Mouse (Mus musculus) kidney, embryonic 14.5 days (tissue): ENCODE data around the gene Gm11985. TPM values are rescaled to one million over a fixed set of nuclear protein-coding genes. Genes with fewer than 3 reads are reported as not detected.
A peak's percentile ranks its signal among the peaks of the same experiment; 100 is the strongest.
"Not testable (repeated sequence)": the region's sequence is repeated elsewhere in the genome, so short reads cannot be mapped to it uniquely, and the experiment has no call there.

Experiments used
- ATAC-seq: fragments of 200-750 bp; cut with Nextera tagmentation; 2 replicates; pipeline ENCODE4 v1.8.0; 2017; ENCODE audit warnings: moderate number of reproducible peaks, mild to moderate bottlenecking, moderate TSS enrichment, moderate library complexity; ENCODE audit not compliant: low FRiP score, low TSS enrichment
- H3K27ac ChIP-seq: fragments of 300-500 bp; sonication (generic); 2 replicates; pipeline ENCODE4 v1.5.1; 2014; ENCODE audit warnings: low read depth, mild to moderate bottlenecking, low read length, moderate library complexity, mixed read lengths
- H3K27me3 ChIP-seq: fragments of 300-500 bp; sonication (generic); 2 replicates; pipeline ENCODE4 v1.6.1; 2014; ENCODE audit warnings: mild to moderate bottlenecking, low read length; ENCODE audit not compliant: control insufficient read depth, insufficient read depth
- H3K36me3 ChIP-seq: fragments of 300-500 bp; sonication (generic); 2 replicates; pipeline ENCODE4 v1.6.1; 2014; ENCODE audit warnings: low read length, mixed read lengths; ENCODE audit not compliant: control insufficient read depth, insufficient read depth
- H3K4me1 ChIP-seq: fragments of 300-500 bp; sonication (generic); 2 replicates; pipeline ENCODE4 v1.6.1; 2014; ENCODE audit warnings: low read length, mixed read lengths; ENCODE audit not compliant: control insufficient read depth, insufficient read depth
- H3K4me2 ChIP-seq: fragments of 300-500 bp; sonication (generic); replicated peaks from 2 replicates; pipeline ENCODE4 v1.6.1; 2014; ENCODE audit warnings: low read depth, mild to moderate bottlenecking, low read length
- H3K4me3 ChIP-seq: fragments of 300-500 bp; sonication (generic); 2 replicates; pipeline ENCODE4 v1.5.1; 2014; ENCODE audit warnings: mild to moderate bottlenecking, low read length
- H3K9ac ChIP-seq: fragments of 300-500 bp; sonication (generic); 2 replicates; pipeline ENCODE4 v1.6.1; 2014; ENCODE audit warnings: low read depth, mild to moderate bottlenecking, low read length, moderate library complexity
- H3K9me3 ChIP-seq: fragments of 300-500 bp; sonication (generic); 2 replicates; pipeline ENCODE4 v1.6.1; 2016; ENCODE audit warnings: low read length; ENCODE audit not compliant: control insufficient read depth
- WGBS: fragments of 180-500 bp; shearing (Covaris S2); extraction: QIAGEN DNeasy Blood & Tissue Kit; methylation state at CpG from one replicate; pipeline ENCODE4 v1.1.7; 2014; 5-methylcytosine and 5-hydroxymethylcytosine counted together
- polyA plus RNA-seq: library from polyadenylated mRNA; unstranded; fragments of >200 nt; fragmentation: Nextera tagmentation; extraction: Ambion mirVana; gene quantifications from 2 replicates; pipeline ENCODE4 v1.2.1, GENCODE M21; 2014

Gm11985 gene
- polyA plus RNA-seq, 1 experiment from 2014 or later = not detected

DNA sequence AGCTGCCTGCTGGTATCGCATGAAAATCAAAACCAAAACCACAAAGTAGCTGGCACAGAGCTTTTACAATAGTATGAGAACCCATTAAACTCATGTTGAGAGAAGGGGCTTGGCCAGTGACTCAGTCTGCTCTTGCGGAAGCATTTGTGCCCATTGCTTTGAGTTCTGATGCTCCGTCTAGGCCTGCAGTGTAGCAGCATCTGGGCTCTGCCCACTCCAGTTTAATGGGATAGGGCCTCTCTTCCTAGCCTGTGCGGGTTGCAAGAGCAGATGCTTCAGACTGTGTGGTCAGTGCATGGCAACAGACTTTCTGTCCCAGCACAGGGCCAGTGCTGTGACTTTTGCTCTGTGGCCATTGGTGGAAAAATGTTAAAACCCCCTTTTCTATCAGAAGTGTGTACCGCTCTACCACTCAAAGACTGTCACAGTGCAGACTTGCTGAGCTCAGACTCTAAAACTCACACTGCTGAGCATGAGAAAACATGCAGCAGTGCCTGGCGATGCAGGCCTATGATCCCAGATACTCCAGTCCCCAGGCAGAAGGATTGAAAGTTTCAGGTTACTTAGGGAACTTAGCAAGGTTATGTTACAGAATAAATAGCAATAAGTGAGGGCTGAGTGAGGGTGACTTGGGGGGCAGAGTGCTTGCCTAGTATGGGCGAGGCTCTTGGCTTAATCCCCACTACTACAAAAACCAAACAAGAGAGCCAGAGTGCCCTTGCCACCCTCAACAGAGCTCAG is 38.6 kb upstream of the Gm11985 start:
- H3K27ac ChIP-seq = peak overlapping the region; percentile 1; the same call in 1 of the 2 replicates
- H3K9ac ChIP-seq = no peak overlapping the region
- no peak overlapping the region for H3K4me3 ChIP-seq
- H3K9me3 ChIP-seq = no peaks in the 10 kb centered on the region
- H3K4me2 ChIP-seq = no peak overlapping the region
- no peaks in the 10 kb centered on the region for H3K4me1 ChIP-seq
- WGBS = 61% methylated on average over 7 of the region's 7 CpGs
- no peaks in the 10 kb centered on the region for H3K27me3 ChIP-seq
- no peaks in the 10 kb centered on the region for H3K36me3 ChIP-seq
- peak; percentile 80 for ATAC-seq

DNA sequence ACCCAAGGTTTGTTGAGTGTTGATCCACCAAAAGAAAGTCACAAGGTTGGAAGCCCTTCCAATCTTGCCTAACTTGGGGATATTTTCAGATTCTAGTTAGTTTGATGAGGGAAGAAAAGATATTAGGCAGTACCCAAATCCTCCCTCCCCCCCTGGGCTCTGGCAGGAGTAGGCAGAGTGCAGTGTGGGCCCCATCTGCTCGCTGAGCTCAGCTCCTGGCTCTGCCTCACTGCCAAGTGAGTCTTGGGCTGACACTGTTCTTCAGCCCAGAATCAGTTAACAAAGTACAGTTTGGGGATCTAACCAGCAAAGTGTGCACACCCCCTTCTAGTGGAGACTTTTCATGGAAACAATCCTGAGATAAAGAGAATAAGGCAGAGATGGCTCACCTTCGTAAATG is 37.8 kb upstream of the Gm11985 start:
- Histone ChIP-seq H3K4me2 (no peak overlapping the region), H3K27ac (no peak overlapping the region), H3K36me3 (no peaks in the 10 kb centered on the region), H3K9me3 (no peaks in the 10 kb centered on the region), H3K4me3 (no peak overlapping the region), H3K9ac (no peak overlapping the region), H3K27me3 (no peaks in the 10 kb centered on the region), H3K4me1 (no peaks in the 10 kb centered on the region)
- no peak for ATAC-seq
- 79% methylated on average over 2 of the region's 2 CpGs for WGBS

DNA sequence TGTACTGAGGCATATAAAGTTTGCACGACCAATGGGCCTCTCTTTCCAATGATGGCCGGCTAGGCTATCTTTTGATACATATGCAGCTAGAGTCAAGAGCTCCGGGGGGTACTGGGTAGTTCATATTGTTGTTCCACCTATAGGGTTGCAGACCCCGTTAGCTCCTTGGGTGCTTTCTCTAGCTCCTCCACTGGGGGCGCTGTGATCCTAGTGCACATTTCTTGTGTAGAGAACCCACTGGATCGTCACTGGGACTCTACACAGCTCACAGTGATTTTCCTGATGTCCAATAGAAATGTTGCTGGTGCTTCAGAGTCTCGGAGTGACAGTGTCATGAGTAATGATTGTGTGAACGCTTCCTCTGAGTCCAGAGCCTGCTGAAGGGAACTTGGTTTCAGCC is 33.5 kb upstream of the Gm11985 start:
- not testable (repeated sequence) for H3K9ac ChIP-seq, ATAC-seq, H3K4me2 ChIP-seq, H3K4me1 ChIP-seq, H3K4me3 ChIP-seq, H3K27me3 ChIP-seq, H3K27ac ChIP-seq, H3K9me3 ChIP-seq, H3K36me3 ChIP-seq
- 78% methylated on average over 8 of the region's 8 CpGs for WGBS

DNA sequence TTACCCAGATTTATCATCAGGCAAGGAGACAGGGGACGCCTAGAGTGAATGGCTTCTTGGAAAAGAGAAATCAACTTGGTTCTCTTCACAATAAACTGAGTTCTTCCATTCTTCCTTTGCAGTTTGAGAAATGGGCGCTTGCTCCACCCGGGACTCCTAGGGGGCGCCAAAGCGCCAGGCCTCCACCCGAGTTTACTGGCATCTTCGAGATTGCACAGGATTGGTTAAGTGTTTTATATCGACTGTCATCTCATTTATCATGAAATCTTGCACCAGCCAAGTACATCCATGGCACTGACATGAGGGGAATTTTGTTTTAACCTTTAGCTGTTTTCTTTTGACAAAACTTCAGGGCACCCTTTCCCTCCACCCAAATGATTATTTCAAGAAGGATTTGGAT is 27.3 kb upstream of the Gm11985 start:
- Histone ChIP-seq H3K4me2 (no peak overlapping the region), H3K36me3 (no peaks in the 10 kb centered on the region), H3K9ac (no peak overlapping the region), H3K27ac (no peak overlapping the region), H3K9me3 (no peaks in the 10 kb centered on the region), H3K27me3 (peaks cover 27% of the 10 kb centered on the region), H3K4me1 (peaks cover 12% of the 10 kb centered on the region; the same call in 1 of the 2 replicates), H3K4me3 (no peak overlapping the region)
- ATAC-seq = no peak
- 12% methylated on average over 8 of the region's 8 CpGs for WGBS

GRCm38 (mm10) chr11:7214761-7215160 is 26.4 kb upstream of the Gm11985 start:
- H3K36me3 ChIP-seq = 0 out of 2 replicates have a peak, but pooled peaks cover under 1% of the 10 kb centered on the region
- peak overlapping the region; percentile 97 for H3K4me2 ChIP-seq
- ATAC-seq = no peak
- no peak overlapping the region for H3K27ac ChIP-seq
- WGBS = 8% methylated on average over 14 of the region's 14 CpGs
- H3K4me3 ChIP-seq = no peak overlapping the region
- H3K9ac ChIP-seq = no peak overlapping the region
- peaks cover 12% of the 10 kb centered on the region; the same call in 1 of the 2 replicates for H3K4me1 ChIP-seq
- no peaks in the 10 kb centered on the region for H3K9me3 ChIP-seq
- peaks cover 27% of the 10 kb centered on the region for H3K27me3 ChIP-seq

DNA sequence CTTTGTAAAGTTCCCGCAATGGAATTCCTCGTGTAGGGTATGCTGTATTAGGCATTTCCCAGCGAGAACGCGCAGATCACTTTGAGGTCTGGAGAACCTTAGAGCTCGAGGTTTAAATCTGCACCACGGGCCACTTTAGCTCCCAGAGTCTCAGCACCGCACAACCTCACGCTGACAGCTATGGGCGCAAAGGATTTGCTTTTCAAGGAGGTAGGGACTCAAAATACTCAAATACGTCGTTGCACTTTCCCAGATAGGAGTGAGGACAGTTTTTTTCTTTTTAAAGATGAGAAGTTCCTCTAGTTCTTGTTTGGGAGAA is 25.9 kb upstream of the Gm11985 start:
- Histone ChIP-seq H3K4me3 (peak overlapping the region; percentile 66), H3K9me3 (no peaks in the 10 kb centered on the region), H3K36me3 (peaks cover 4% of the 10 kb centered on the region; the same call in 1 of the 2 replicates), H3K27me3 (peaks cover 27% of the 10 kb centered on the region), H3K27ac (no peak overlapping the region), H3K4me1 (peaks cover 12% of the 10 kb centered on the region; the same call in 1 of the 2 replicates), H3K4me2 (peak overlapping the region; percentile 97), H3K9ac (no peak overlapping the region)
- ATAC-seq = no peak
- WGBS = 2% methylated on average over 12 of the region's 12 CpGs

- peak within 1 kb of the TSS; percentile 97 for H3K4me2 ChIP-seq
- peak within 1 kb of the TSS; percentile 66 for H3K4me3 ChIP-seq
- peaks cover 7% of the 10 kb centered on the region; the same call in 1 of the 2 replicates for H3K36me3 ChIP-seq
- peaks cover 12% of the 10 kb centered on the region; the same call in 1 of the 2 replicates for H3K4me1 ChIP-seq
- H3K27me3 ChIP-seq = peaks cover 27% of the 10 kb centered on the region
- under 1% methylated on average over 95 of the region's 104 CpGs for WGBS
- peak; percentile 76 for ATAC-seq
- no peaks in the 10 kb centered on the region for H3K9me3 ChIP-seq
- peak within 1 kb of the TSS; percentile 64 for H3K9ac ChIP-seq
- H3K27ac ChIP-seq = no peak within 1 kb of the TSS
Observed at GRCm38 (mm10) chr11:7213501-7214341, 25.4 kb upstream of the Gm11985 start, which contains the start of gene Igfbp3. Igfbp3 (minus strand) TSS chr11:7213923.

DNA sequence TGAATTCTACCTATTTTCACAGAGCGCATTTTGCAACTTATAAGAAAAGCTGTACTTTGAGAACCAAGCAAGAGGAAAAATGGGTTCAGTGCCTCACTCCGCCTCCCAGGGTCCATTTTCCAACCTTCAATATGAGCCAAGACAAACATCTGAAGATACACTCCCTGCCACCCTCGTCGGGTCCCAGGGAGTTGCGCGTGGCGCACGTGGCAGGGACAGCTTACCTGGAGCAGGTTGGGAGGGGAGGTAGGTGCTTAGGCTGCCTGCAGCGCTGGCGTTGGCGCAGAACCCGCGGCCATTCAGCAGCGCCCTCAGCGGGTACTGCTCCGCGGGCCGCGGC is 24.8 kb upstream of the Gm11985 start:
- WGBS = 2% methylated on average over 16 of the region's 19 CpGs
- peak overlapping the region; percentile 64 for H3K9ac ChIP-seq
- H3K9me3 ChIP-seq = no peaks in the 10 kb centered on the region
- peak overlapping the region; percentile 66 for H3K4me3 ChIP-seq
- peak overlapping the region; percentile 97 for H3K4me2 ChIP-seq
- peaks cover 7% of the 10 kb centered on the region; the same call in 1 of the 2 replicates for H3K36me3 ChIP-seq
- H3K4me1 ChIP-seq = peaks cover 12% of the 10 kb centered on the region; the same call in 1 of the 2 replicates
- no peak overlapping the region for H3K27ac ChIP-seq
- no peak for ATAC-seq
- H3K27me3 ChIP-seq = peaks cover 27% of the 10 kb centered on the region
